Mouse (Mus musculus): ENCODE measurements at regions not wholly inside any gene's neighbourhood (a gene's known extent, or its start where the extent isn't known, plus 50 kb on each side); places are given as distances from the start of the nearest gene placed in this dataset.

DNA sequence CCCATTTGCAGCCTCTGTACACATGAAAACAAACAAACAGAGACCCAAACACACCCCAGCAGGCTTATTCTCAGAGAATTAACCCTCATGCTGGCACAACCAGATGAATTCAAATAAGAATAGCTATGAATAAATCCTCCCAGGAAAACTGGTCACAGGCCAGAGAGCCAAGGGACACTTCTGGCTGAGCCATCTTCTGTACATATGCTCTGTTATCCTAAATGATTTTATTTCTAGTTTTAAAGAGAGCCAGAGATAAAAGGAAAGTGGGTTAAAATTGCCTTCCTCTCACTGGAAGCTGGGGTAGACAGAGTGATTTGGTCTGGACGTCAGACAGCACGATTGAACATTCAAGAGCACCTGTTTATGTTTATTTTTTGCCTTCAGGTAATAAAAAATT lies 190.4 kb downstream of the Satb1 start:
- H3K4me1 ChIP-seq (ENCODE audit: control insufficient read depth, insufficient read depth, low read length) = no peaks in the 10 kb centered on the region
- no peak overlapping the region for H3K4me2 ChIP-seq (ENCODE audit: low read length)
- H3K4me3 ChIP-seq (ENCODE audit: low read depth, low read length) = no peak overlapping the region
- no peaks in the 10 kb centered on the region for H3K9me3 ChIP-seq (replicated peaks; ENCODE audit: control insufficient read depth, low read length)
- DNase-seq (ENCODE audit: low spot score) (no peak), ATAC-seq (no peak)
- no peaks in the 10 kb centered on the region for H3K36me3 ChIP-seq (ENCODE audit: control insufficient read depth, insufficient read depth, low read length)
- 86% methylated on average over 2 of the region's 2 CpGs for WGBS
- H3K27ac ChIP-seq (ENCODE audit: low read depth, low read length) = no peak overlapping the region
- no peak overlapping the region for H3K9ac ChIP-seq (ENCODE audit: low read length)
- no peaks in the 10 kb centered on the region for H3K27me3 ChIP-seq (replicated peaks; ENCODE audit: control insufficient read depth, insufficient read depth, low read length)

DNA sequence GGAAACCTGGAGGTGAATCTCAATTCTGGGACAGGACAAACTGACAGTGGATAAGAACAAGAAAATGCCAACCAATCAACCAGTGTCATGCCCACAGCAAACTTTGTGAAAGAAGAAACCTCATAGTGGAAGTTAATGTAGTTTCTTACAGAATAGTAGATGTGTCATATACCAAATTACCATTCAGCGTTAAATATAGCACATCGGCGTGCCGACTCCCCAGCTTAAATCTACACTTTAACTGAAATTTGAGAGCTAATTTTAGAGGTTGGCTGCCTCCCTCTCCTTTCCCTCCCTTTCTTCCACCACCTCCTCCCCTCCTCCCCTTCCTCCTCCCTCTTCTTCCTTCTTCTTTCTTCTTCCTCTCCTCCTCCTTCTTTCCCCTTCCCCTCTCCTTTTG lies 197.2 kb downstream of the Satb1 start:
- Histone ChIP-seq H3K4me2 (ENCODE audit: low read length) (no peak overlapping the region), H3K27me3 (replicated peaks; ENCODE audit: control insufficient read depth, insufficient read depth, low read length) (no peaks in the 10 kb centered on the region), H3K4me1 (ENCODE audit: control insufficient read depth, insufficient read depth, low read length) (no peaks in the 10 kb centered on the region), H3K9ac (ENCODE audit: low read length) (no peak overlapping the region), H3K4me3 (ENCODE audit: low read depth, low read length) (no peak overlapping the region), H3K27ac (ENCODE audit: low read depth, low read length) (no peak overlapping the region), H3K9me3 (replicated peaks; ENCODE audit: control insufficient read depth, low read length) (no peaks in the 10 kb centered on the region), H3K36me3 (ENCODE audit: control insufficient read depth, insufficient read depth, low read length) (no peaks in the 10 kb centered on the region)
- no peak for ATAC-seq
- no peak for DNase-seq (ENCODE audit: low spot score)
- 99% methylated on average over 4 of the region's 4 CpGs for WGBS

DNA sequence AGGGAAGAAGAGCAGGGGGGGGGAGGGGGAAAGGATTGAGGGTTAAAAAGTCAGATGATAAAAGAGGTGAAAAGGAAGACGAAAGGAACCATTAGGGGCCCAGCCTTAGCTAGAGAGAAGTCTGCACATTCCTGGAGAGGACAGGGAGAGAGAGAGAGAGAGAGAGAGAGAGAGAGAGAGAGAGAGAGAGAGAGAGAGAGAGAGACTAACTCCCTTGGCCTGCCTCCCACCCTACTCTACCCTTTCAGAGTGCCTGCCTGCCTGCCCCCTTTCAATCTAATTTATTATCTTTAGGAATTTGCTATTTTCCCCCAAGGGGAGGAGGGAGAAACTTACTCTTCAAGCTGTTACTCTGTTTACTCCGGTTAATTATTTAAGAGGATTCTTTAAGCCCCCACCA lies 201.5 kb downstream of the Satb1 start:
- Histone ChIP-seq H3K27me3 (replicated peaks; ENCODE audit: control insufficient read depth, insufficient read depth, low read length) (no peaks in the 10 kb centered on the region), H3K9me3 (replicated peaks; ENCODE audit: control insufficient read depth, low read length) (no peaks in the 10 kb centered on the region), H3K27ac (ENCODE audit: low read depth, low read length) (no peak overlapping the region), H3K36me3 (ENCODE audit: control insufficient read depth, insufficient read depth, low read length) (no peaks in the 10 kb centered on the region), H3K4me1 (ENCODE audit: control insufficient read depth, insufficient read depth, low read length) (no peaks in the 10 kb centered on the region), H3K9ac (ENCODE audit: low read length) (no peak overlapping the region), H3K4me3 (ENCODE audit: low read depth, low read length) (no peak overlapping the region), H3K4me2 (ENCODE audit: low read length) (no peak overlapping the region)
- WGBS = 63% methylated on average over 2 of the region's 2 CpGs
- no peak for DNase-seq (ENCODE audit: low spot score)
- ATAC-seq = no peak

DNA sequence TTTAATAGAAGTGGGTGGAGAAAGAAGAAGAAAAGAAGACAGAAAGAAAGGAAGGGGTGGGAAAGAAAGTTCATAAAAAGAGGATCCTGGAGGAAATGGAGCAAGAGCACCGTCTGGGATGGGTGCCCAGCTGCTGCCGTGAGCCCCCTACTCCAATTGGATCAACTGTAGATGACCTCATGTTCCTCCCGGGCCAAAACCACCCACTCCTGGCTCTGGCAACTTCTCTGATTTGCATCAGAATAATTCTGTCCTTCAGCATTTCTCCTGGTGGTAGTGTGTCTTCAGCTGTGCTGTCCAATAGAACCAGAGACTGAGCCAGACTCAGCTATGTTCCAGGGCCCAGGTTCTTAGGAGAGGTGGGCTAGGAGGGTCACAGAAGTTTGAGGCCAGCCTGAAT lies 212.6 kb downstream of the Satb1 start:
- H3K9me3 ChIP-seq (replicated peaks; ENCODE audit: control insufficient read depth, low read length) = no peaks in the 10 kb centered on the region
- peak; percentile 93 for ATAC-seq
- no peak overlapping the region for H3K4me2 ChIP-seq (ENCODE audit: low read length)
- peak; percentile 63 for DNase-seq (ENCODE audit: low spot score)
- no peak overlapping the region for H3K4me3 ChIP-seq (ENCODE audit: low read depth, low read length)
- no peaks in the 10 kb centered on the region for H3K36me3 ChIP-seq (ENCODE audit: control insufficient read depth, insufficient read depth, low read length)
- H3K9ac ChIP-seq (ENCODE audit: low read length) = no peak overlapping the region
- no peaks in the 10 kb centered on the region for H3K27me3 ChIP-seq (replicated peaks; ENCODE audit: control insufficient read depth, insufficient read depth, low read length)
- no peaks in the 10 kb centered on the region for H3K4me1 ChIP-seq (ENCODE audit: control insufficient read depth, insufficient read depth, low read length)
- no peak overlapping the region for H3K27ac ChIP-seq (ENCODE audit: low read depth, low read length)
- WGBS = 31% methylated on average over 3 of the region's 3 CpGs

DNA sequence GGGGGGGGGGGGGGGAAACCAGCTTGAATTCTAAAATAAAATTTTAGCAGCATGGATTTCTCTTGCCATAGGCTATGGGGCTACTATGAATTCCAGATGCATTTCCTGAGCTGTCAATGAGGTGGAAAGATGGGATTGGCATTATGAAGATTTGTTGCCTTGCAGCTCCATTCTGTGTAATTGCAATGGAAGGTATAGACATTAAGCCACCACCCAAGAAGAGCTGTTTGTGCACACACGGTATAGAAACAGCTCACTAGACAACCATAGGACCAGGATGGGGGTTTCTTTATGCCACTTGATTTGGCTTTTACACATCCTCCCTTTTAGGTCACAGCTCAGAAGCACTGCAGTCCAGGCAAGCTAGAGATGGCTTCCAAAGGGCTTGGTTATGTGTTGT lies 247.8 kb downstream of the Satb1 start:
- Histone ChIP-seq H3K36me3 (ENCODE audit: control insufficient read depth, insufficient read depth, low read length) (no peaks in the 10 kb centered on the region), H3K4me2 (ENCODE audit: low read length) (no peak overlapping the region), H3K9ac (ENCODE audit: low read length) (no peak overlapping the region), H3K27me3 (replicated peaks; ENCODE audit: control insufficient read depth, insufficient read depth, low read length) (no peaks in the 10 kb centered on the region), H3K4me3 (ENCODE audit: low read depth, low read length) (no peak overlapping the region), H3K27ac (ENCODE audit: low read depth, low read length) (no peak overlapping the region), H3K4me1 (ENCODE audit: control insufficient read depth, insufficient read depth, low read length) (0 out of 2 replicates have a peak, but pooled peaks cover 5% of the 10 kb centered on the region), H3K9me3 (replicated peaks; ENCODE audit: control insufficient read depth, low read length) (no peaks in the 10 kb centered on the region)
- ATAC-seq = no peak
- no peak for DNase-seq (ENCODE audit: low spot score)
- WGBS = 67% methylated on average over 1 of the region's 1 CpGs

DNA sequence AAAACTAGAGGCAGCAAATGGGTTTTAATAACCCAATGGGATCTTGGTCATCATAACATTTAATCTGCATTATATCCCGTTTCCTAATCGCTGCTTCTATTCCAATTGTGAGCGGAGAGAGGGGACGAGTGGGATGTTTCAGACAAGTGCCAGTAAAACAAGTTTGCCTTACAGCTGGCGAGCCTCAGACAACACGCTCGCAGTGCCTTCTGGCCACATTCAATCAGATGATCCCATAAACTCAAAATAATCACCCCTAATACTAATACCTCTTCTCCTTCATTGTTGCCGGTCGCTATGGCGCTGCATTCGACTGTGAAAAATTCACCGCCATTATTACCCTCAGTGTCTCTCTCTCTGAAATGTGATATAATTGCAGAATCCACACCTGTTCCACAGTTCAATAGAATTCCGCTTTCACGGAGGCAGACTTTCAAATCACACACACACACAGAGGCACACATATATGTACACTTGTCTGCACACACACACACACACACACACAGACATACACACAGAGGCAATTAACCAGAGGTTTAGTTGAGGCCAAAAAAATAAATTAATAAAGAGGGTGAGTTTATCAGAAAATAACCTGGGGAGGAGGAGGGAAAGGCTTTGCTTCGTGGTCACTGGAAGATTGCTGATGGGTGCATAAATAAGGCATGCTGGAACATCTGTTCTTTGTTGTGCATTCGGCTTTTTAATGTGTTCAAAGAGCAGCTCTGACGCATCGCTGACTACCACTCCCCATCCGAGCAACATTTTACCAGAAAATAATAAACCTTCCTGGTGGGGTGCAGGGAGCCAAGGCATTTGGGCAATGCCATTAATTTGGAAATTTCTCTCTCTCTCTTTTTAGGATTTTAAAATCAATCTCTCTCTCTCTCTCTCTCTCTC lies 248.9 kb downstream of the Satb1 start:
- Histone ChIP-seq H3K36me3 (ENCODE audit: control insufficient read depth, insufficient read depth, low read length) (no peaks in the 10 kb centered on the region), H3K4me1 (ENCODE audit: control insufficient read depth, insufficient read depth, low read length) (0 out of 2 replicates have a peak, but pooled peaks cover 5% of the 10 kb centered on the region), H3K4me2 (ENCODE audit: low read length) (peak overlapping the region; percentile 34; the same call in 1 of the 2 replicates), H3K27me3 (replicated peaks; ENCODE audit: control insufficient read depth, insufficient read depth, low read length) (no peaks in the 10 kb centered on the region), H3K27ac (ENCODE audit: low read depth, low read length) (no peak overlapping the region), H3K9ac (ENCODE audit: low read length) (no peak overlapping the region), H3K9me3 (replicated peaks; ENCODE audit: control insufficient read depth, low read length) (no peaks in the 10 kb centered on the region), H3K4me3 (ENCODE audit: low read depth, low read length) (no peak overlapping the region)
- 42% methylated on average over 19 of the region's 19 CpGs for WGBS
- DNase-seq (ENCODE audit: low spot score) = peak; percentile 47
- ATAC-seq = peak; percentile 58

DNA sequence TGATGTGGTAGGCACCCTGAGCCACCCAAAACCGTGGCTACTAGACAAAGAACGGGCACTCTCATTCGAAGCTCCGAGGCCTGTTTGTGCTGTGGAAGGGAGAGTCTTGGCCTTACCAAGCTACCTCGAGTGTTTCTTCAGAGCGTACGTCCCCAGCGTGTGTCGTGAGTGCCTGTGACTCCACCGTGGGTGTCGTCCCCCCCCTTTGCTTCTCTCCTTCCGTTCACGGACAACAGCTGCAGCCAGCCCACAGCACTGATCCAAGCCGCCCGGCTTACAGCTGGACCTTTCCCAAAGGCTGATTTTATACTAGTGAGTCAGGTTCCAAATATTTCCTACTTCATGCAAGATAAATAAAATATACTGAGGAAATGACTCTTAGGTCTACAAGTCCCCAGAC lies 249.8 kb downstream of the Satb1 start:
- no peak overlapping the region for H3K4me2 ChIP-seq (ENCODE audit: low read length)
- H3K9ac ChIP-seq (ENCODE audit: low read length) = no peak overlapping the region
- DNase-seq (ENCODE audit: low spot score) (no peak), ATAC-seq (no peak)
- no peaks in the 10 kb centered on the region for H3K9me3 ChIP-seq (replicated peaks; ENCODE audit: control insufficient read depth, low read length)
- WGBS = 91% methylated on average over 15 of the region's 15 CpGs
- no peaks in the 10 kb centered on the region for H3K36me3 ChIP-seq (ENCODE audit: control insufficient read depth, insufficient read depth, low read length)
- no peaks in the 10 kb centered on the region for H3K27me3 ChIP-seq (replicated peaks; ENCODE audit: control insufficient read depth, insufficient read depth, low read length)
- H3K4me3 ChIP-seq (ENCODE audit: low read depth, low read length) = no peak overlapping the region
- no peak overlapping the region for H3K27ac ChIP-seq (ENCODE audit: low read depth, low read length)
- H3K4me1 ChIP-seq (ENCODE audit: control insufficient read depth, insufficient read depth, low read length) = 0 out of 2 replicates have a peak, but pooled peaks cover 5% of the 10 kb centered on the region

DNA sequence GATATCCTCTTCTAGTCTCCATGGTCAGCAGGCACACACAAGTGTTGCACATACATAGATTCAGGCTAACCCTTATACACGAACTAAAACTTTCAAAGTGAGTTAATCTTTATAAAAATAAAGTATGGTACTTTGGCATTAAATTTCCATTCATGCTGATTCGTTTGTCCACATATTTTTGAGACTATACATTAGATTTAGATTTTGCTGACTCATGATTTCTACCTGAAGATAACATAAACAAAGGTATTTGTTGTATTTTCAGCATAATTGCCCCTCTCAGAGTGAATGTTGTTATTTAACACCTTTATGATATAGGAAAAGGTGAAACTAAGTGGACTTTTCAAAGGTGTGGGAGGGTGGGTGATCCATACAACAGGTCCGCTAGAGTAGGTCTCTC lies 277.2 kb downstream of the Satb1 start:
- Histone ChIP-seq H3K4me1 (ENCODE audit: control insufficient read depth, insufficient read depth, low read length) (no peaks in the 10 kb centered on the region), H3K36me3 (ENCODE audit: control insufficient read depth, insufficient read depth, low read length) (no peaks in the 10 kb centered on the region), H3K27me3 (replicated peaks; ENCODE audit: control insufficient read depth, insufficient read depth, low read length) (no peaks in the 10 kb centered on the region), H3K27ac (ENCODE audit: low read depth, low read length) (no peak overlapping the region), H3K4me2 (ENCODE audit: low read length) (no peak overlapping the region), H3K4me3 (ENCODE audit: low read depth, low read length) (no peak overlapping the region), H3K9me3 (replicated peaks; ENCODE audit: control insufficient read depth, low read length) (no peaks in the 10 kb centered on the region), H3K9ac (ENCODE audit: low read length) (no peak overlapping the region)
- ATAC-seq (no peak), DNase-seq (ENCODE audit: low spot score) (no peak)
- WGBS = 89% methylated on average over 3 of the region's 3 CpGs

DNA sequence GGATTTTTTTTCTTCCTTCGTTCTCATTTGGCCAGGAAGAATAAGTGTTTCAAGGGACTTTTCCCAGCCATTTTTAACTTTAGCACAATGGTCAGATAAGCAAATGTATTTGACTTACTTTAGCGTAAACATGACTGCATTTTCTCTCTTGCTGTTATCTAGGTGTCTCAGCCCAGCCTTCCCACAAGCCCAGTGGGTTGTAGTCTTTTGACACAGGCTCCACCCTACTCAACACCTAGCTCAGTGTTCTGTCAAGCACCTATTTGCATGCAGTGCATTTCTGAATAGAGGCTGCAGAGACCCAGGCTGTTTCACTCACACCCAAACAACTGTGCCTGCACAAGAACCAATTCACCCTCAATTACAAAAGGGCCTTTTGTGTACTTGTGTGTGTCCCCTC lies 278.6 kb downstream of the Satb1 start:
- ATAC-seq (no peak), DNase-seq (ENCODE audit: low spot score) (no peak)
- no peak overlapping the region for H3K9ac ChIP-seq (ENCODE audit: low read length)
- H3K4me2 ChIP-seq (ENCODE audit: low read length) = no peak overlapping the region
- H3K4me3 ChIP-seq (ENCODE audit: low read depth, low read length) = no peak overlapping the region
- H3K4me1 ChIP-seq (ENCODE audit: control insufficient read depth, insufficient read depth, low read length) = no peaks in the 10 kb centered on the region
- H3K9me3 ChIP-seq (replicated peaks; ENCODE audit: control insufficient read depth, low read length) = no peaks in the 10 kb centered on the region
- H3K27ac ChIP-seq (ENCODE audit: low read depth, low read length) = no peak overlapping the region
- H3K27me3 ChIP-seq (replicated peaks; ENCODE audit: control insufficient read depth, insufficient read depth, low read length) = no peaks in the 10 kb centered on the region
- 90% methylated on average over 2 of the region's 2 CpGs for WGBS
- H3K36me3 ChIP-seq (ENCODE audit: control insufficient read depth, insufficient read depth, low read length) = no peaks in the 10 kb centered on the region
